Mouse (Mus musculus) ES-E14 (cell line): ENCODE data around the gene Uba52.

Experiments
- CHD2 ChIP-seq: IDR thresholded peaks from 2 replicates; pipeline ENCODE4 v1.6.1; 2014; ENCODE audit warnings: mild to moderate bottlenecking, low read depth, low read length, inconsistent platforms
- HCFC1 ChIP-seq: IDR thresholded peaks from 2 replicates; pipeline ENCODE4 v1.6.1; 2012; ENCODE audit warnings: low read length, inconsistent platforms, borderline replicate concordance; ENCODE audit not compliant: insufficient read depth
- MAFK ChIP-seq: IDR thresholded peaks from 2 replicates; pipeline ENCODE4 v1.6.1; 2014; ENCODE audit warnings: mild to moderate bottlenecking, low read depth, low read length, inconsistent platforms; ENCODE audit not compliant: insufficient read depth
- ZC3H11A ChIP-seq: IDR thresholded peaks from 2 replicates; pipeline ENCODE4 v1.6.1; 2012; ENCODE audit warnings: low read depth, mild to moderate bottlenecking, inconsistent platforms, low read length, borderline replicate concordance

DNA sequence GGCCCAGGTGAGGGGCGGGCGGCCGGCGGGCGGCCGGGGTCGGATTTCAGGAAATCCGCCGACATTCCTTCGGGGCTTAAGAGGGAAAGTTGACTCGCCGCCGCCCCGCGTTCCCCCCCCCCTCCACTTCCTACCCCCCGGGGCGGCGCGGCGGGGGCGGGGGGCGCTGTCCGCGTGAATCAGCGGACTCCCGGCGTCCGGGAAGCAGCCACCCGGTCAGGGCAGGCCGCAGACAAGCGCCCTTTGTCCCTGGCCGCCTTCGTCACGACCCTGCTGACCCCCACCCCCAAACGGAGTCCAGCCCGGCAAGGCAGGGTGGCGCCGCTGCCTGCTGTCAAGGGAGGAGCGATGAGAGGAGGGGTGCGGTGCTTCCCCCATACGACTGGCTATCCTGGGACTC, 21.0 kb downstream of the Uba52 start:
- TF ChIP-seq HCFC1 = no peak
- TF ChIP-seq CHD2 = no peak
- no peak for TF ChIP-seq ZC3H11A
- no peak for TF ChIP-seq MAFK
